Mouse (Mus musculus) C2C12 (cell line): ENCODE data around the gene Ubqln5. TPM values are rescaled to one million over a fixed set of nuclear protein-coding genes. Genes with fewer than 3 reads are reported as not detected.

Experiments used
- H3K27me3 ChIP-seq: one replicate; pipeline ENCODE4 v1.6.1; 2011; ENCODE audit not compliant: control insufficient read depth, insufficient read depth, insufficient read length
- H3K36me3 ChIP-seq: one replicate; pipeline ENCODE4 v1.6.1; 2011; ENCODE audit not compliant: control insufficient read depth, insufficient read depth
- H3K4me3 ChIP-seq: one replicate; pipeline ENCODE4 v1.5.1; 2011; ENCODE audit warnings: mild to moderate bottlenecking, control low read depth; ENCODE audit not compliant: poor library complexity, insufficient read depth, severe bottlenecking
- H3K79me2 ChIP-seq: one replicate; pipeline ENCODE4 v1.6.1; 2011; ENCODE audit not compliant: control insufficient read depth, insufficient read depth
- H3K79me3 ChIP-seq: one replicate; pipeline ENCODE4 v1.6.1; 2011; ENCODE audit warnings: low read depth, control low read depth
- H3ac ChIP-seq: one replicate; pipeline ENCODE3; 2011; ENCODE audit warnings: low read depth; ENCODE audit not compliant: control insufficient read depth, insufficient read length
- CEBPB ChIP-seq: IDR thresholded peaks from one replicate; pipeline ENCODE4 v1.6.1; 2011; ENCODE audit warnings: low read depth, mild to moderate bottlenecking, control low read depth, moderate library complexity
- CTCF ChIP-seq: IDR thresholded peaks from one replicate; pipeline ENCODE4 v1.5.1; 2011; ENCODE audit not compliant: control insufficient read depth, insufficient read depth, insufficient read length
- FOSL1 ChIP-seq: IDR thresholded peaks from one replicate; pipeline ENCODE4 v1.8.0; 2011; ENCODE audit warnings: mild to moderate bottlenecking, low read length; ENCODE audit not compliant: poor library complexity, insufficient read depth, severe bottlenecking
- MAX ChIP-seq: IDR thresholded peaks from one replicate; pipeline ENCODE4 v1.6.1; 2011; ENCODE audit warnings: mild to moderate bottlenecking, control low read depth
- MYOD1 ChIP-seq: IDR thresholded peaks from one replicate; pipeline ENCODE4 v1.6.1; 2011; ENCODE audit warnings: low read depth; ENCODE audit not compliant: control insufficient read depth, insufficient read length
- MYOG ChIP-seq: IDR thresholded peaks from one replicate; pipeline ENCODE4 v1.6.1; 2011; ENCODE audit not compliant: control insufficient read depth, insufficient read length; ENCODE audit errors: extremely low read depth
- USF1 ChIP-seq: IDR thresholded peaks from one replicate; pipeline ENCODE4 v1.6.1; 2011; ENCODE audit warnings: low read depth, mild to moderate bottlenecking, control low read depth, moderate library complexity
- polyA plus RNA-seq: library from polyadenylated mRNA; unstranded; fragments of >200 nt; fragmentation: generic; extraction: Trizol; gene quantifications from one replicate; pipeline ENCODE4 v1.2.1, GENCODE M21; 2012; ENCODE audit warnings: missing spikeins

Ubqln5 gene
- polyA plus RNA-seq, 1 experiment, result not detected

- Histone ChIP-seq H3K36me3 (no peaks in the 10 kb centered on the region), H3K27me3 (no peaks in the 10 kb centered on the region), H3ac (no peak within 1 kb of the TSS), H3K4me3 (no peak within 1 kb of the TSS), H3K79me2 (no peaks in the 10 kb centered on the region), H3K79me3 (no peaks in the 10 kb centered on the region)
- TF ChIP-seq MYOD1 (no peak), FOSL1 (no peak), CTCF (no peak), MYOG (no peak), USF1 (no peak), CEBPB (no peak), MAX (no peak)
Measured at GRCm38 (mm10) chr7:104150456-104150855, 20.8 kb upstream of the Ubqln5 start, which contains the start of gene Ubqlnl. TSS of gene Ubqlnl (minus strand) at chr7:104150556.

- TF ChIP-seq CTCF (no peak), USF1 (no peak), MYOG (no peak), MAX (no peak), MYOD1 (no peak), FOSL1 (no peak), CEBPB (no peak)
- Histone ChIP-seq H3K27me3 (no peaks in the 10 kb centered on the region), H3K79me2 (no peaks in the 10 kb centered on the region), H3K4me3 (no peak within 1 kb of the TSS), H3K79me3 (no peaks in the 10 kb centered on the region), H3K36me3 (no peaks in the 10 kb centered on the region), H3ac (no peak within 1 kb of the TSS)
Measured at GRCm38 (mm10) chr7:104143179-104143578, 13.6 kb upstream of the Ubqln5 start, which contains the start of gene Ubqln3. TSS of gene Ubqln3 (minus strand) at chr7:104143279.

- Histone ChIP-seq H3ac (no peak within 1 kb of the TSS), H3K27me3 (no peaks in the 10 kb centered on the region), H3K4me3 (no peak within 1 kb of the TSS), H3K36me3 (no peaks in the 10 kb centered on the region), H3K79me2 (no peaks in the 10 kb centered on the region), H3K79me3 (no peaks in the 10 kb centered on the region)
- TF ChIP-seq MAX (no peak), MYOD1 (no peak), CTCF (no peak), CEBPB (no peak), FOSL1 (no peak), MYOG (no peak), USF1 (no peak)
Measured at GRCm38 (mm10) chr7:104137305-104137704, 7.7 kb upstream of the Ubqln5 start, which contains the start of gene Olfr643. TSS of gene Olfr643 (minus strand) at chr7:104137405.

GRCm38 (mm10) chr7:104104757-104104972 lies 25.0 kb downstream of the Ubqln5 start, which contains the start of gene Olfr646:
TSS of gene Olfr646 (plus strand) at chr7:104104873.
- Histone ChIP-seq H3K4me3 (no peak within 1 kb of the TSS), H3K79me2 (no peaks in the 10 kb centered on the region), H3ac (no peak within 1 kb of the TSS), H3K27me3 (no peaks in the 10 kb centered on the region), H3K79me3 (no peaks in the 10 kb centered on the region), H3K36me3 (no peaks in the 10 kb centered on the region)
- TF ChIP-seq CTCF (no peak), MYOG (no peak), MYOD1 (no peak), MAX (no peak), FOSL1 (no peak), CEBPB (no peak), USF1 (no peak)

GRCm38 (mm10) chr7:104103913-104104756 lies 25.5 kb downstream of the Ubqln5 start:
- H3K36me3 ChIP-seq, result no peaks in the 10 kb centered on the region
- TF ChIP-seq CEBPB (no peak), MAX (no peak), MYOG (no peak), MYOD1 (no peak), USF1 (no peak), FOSL1 (no peak), CTCF (no peak)
- H3ac ChIP-seq, result no peak overlapping the region
- no peaks in the 10 kb centered on the region for H3K27me3 ChIP-seq
- H3K4me3 ChIP-seq, result no peak overlapping the region
- no peaks in the 10 kb centered on the region for H3K79me3 ChIP-seq
- H3K79me2 ChIP-seq, result no peaks in the 10 kb centered on the region

- H3K27me3 ChIP-seq, result no peaks in the 10 kb centered on the region
- H3K4me3 ChIP-seq, result no peak within 1 kb of the TSS
- TF ChIP-seq CTCF (no peak), FOSL1 (no peak), MAX (no peak), MYOD1 (no peak), CEBPB (no peak), MYOG (no peak), USF1 (no peak)
- no peak within 1 kb of the TSS for H3ac ChIP-seq
- no peaks in the 10 kb centered on the region for H3K36me3 ChIP-seq
- H3K79me3 ChIP-seq, result no peaks in the 10 kb centered on the region
- no peaks in the 10 kb centered on the region for H3K79me2 ChIP-seq
Measured at GRCm38 (mm10) chr7:104085365-104085764, 44.3 kb downstream of the Ubqln5 start, which contains the start of gene Olfr645. TSS of gene Olfr645 (minus strand) at chr7:104085465.
